Comparison of ENCODE assay signal across 14 mouse cellular contexts in the genomic region with DNA sequence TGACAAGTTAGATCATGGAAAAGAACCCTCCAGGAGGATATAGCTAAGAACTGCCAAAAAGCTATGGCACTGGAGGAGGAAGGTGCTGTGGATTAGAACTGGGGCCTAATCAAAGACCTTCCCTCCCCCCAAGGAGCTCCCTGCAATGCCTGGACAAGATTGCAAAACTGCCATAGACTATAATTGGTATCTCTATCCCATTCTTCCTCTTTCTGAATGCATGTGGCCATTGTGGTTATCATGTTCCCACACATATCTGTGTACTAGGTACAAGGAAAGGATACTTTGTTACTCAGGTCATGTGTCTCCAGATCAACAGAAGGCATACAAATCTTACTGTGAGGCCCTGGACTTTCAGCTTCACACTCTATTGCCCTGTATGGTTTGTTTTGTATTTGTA.
"Had no signal": no experiment of that assay in that cellular context is flagged by ENCODE, and none has a peak within 500 bp of the region (broad histone marks: within the 10 kb centered on the region; RNA-seq: fewer than 3 reads in every experiment).

No protein-coding gene starts in this region.

- H3K9ac ChIP-seq: limb, embryonic 13.5 days; liver, embryonic 14.5 days; midbrain, embryonic 13.5 days; neural tube, embryonic 12.5 days had no signal

- H3K27ac ChIP-seq: layer of hippocampus, adult 2 months; limb, embryonic 13.5 days; liver, embryonic 14.5 days; midbrain, embryonic 13.5 days; neural tube, embryonic 12.5 days had no signal

- H3K36me3 ChIP-seq: limb, embryonic 13.5 days; midbrain, embryonic 13.5 days; neural tube, embryonic 12.5 days had no signal

- H3K4me2 ChIP-seq: limb, embryonic 13.5 days; midbrain, embryonic 13.5 days; neural tube, embryonic 12.5 days had no signal

- DNase-seq: kidney, adult 18-20 months; kidney, postnatal 10 days; kidney, postnatal 4 days; left cerebral cortex, postnatal 4 days; lung, postnatal 4 days; retina, postnatal 1 day; thymus, adult 18-20 months; thymus, postnatal 14 days had no signal

- ATAC-seq: midbrain, embryonic 13.5 days had no signal

- H3K4me1 ChIP-seq: limb, embryonic 13.5 days; midbrain, embryonic 13.5 days; neural tube, embryonic 12.5 days had no signal

- H3K27me3 ChIP-seq: limb, embryonic 13.5 days; midbrain, embryonic 13.5 days; neural tube, embryonic 12.5 days had no signal

- H3K4me3 ChIP-seq: layer of hippocampus, adult 2 months; limb, embryonic 13.5 days; midbrain, embryonic 13.5 days; myocyte; neural tube, embryonic 12.5 days had no signal
